Mouse (Mus musculus): Measurements from ENCODE around the gene Lrsam1.

The Lrsam1 gene

DNA sequence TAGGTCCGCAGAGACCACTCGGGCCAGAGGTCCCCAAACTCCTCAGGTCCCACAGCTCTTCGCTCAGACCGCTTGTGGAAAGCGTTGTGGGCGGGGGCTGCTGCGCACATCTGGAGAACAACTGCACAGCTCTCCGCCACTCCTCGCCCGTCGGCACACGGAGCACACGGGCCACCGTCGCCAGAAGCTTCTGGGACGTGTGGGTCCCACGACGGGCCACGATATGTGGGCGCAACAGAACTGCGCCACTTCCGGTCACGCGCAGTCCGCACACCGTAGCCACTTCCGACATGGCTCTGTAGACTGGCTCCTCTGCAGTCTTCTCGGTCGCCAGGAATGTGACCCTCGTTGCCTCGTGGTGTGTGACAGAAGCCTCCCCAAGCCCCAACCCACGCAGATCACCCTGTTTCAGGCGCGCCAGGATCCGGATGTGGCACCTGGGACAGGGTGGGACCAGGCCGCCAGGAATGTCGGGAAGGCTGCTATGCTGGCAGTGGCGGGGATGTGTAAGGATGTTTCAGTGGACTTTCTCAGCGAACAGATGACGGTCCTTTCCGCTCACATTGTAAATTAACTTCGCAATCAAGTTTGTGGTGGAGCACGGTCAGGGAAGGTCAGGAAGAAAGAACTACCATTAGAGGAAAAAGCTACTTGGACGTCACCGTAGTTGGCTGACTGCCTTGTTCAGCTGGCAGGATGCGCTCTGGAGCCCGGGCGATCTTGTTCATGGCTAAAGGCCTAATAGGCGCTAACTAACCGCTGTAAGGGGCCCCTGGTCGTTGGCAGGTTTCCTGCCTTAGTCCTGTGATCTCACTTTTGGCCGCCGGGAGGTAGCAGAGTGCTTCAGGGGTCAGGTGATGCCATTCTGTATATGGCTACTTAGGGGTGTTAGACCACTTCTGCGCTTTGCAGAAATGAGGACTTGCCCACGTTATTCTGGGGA, 5.5 kb upstream of the Lrsam1 start:
- DNase-seq (ENCODE audit: low read depth, low spot score) = peak; percentile 90

DNA sequence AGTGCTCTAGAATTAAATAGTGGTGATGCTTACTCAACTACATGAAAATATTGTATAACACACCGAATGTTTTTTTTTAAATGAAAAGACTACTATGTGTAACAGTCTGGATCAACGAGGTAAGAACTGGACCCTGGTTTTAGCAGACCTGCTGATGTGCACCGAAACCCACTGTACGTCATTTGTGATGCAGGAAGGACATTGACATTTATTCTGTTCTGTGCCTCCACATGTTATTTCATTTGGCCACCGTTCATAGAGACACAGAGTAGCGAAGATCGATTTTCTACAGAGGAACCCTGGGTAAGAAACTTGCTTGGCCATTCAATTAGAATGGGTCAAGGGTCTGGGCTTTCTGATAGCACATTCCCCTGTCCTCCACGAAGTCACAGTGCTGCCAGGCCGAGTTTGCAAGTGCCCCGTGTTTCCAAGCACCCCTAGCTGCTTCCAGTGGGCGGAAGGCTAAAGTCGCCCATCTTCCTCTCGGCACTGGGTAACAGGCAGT, 4.8 kb upstream of the Lrsam1 start:
- DNase-seq (ENCODE audit: low read depth, low spot score) = peak; percentile 42

DNA sequence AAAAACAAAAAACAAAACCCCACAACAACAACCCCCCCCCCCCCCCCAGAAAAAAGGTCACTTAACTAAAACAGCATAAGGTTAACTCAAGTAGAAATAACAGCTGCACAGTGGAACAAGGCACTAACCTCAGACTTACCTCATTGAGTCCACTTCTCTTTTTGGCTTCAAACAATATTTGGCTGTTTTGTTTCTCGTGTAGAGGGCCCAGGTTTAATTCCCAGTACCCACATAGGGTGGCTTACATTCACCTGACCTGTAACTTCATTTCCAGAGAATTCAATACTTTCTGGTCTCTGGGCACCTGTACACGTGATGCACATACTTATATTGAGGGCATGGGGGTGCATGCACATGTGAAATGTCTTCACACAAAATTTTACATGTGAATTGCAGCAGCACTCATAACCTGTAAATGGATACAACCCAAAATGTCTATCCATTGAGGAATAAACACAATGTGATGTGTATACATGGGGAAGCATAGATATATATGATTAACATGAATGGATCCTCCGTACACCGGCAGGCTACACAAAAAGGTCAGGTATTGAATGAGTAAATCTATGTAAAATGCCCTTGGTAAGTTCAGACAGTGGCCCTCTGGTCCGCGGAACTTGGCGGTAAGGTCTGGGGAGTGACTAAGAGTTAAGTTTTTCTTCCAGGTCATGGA, 4.2 kb upstream of the Lrsam1 start:
- peak; percentile 8 for DNase-seq (ENCODE audit: low read depth, low spot score)

DNA sequence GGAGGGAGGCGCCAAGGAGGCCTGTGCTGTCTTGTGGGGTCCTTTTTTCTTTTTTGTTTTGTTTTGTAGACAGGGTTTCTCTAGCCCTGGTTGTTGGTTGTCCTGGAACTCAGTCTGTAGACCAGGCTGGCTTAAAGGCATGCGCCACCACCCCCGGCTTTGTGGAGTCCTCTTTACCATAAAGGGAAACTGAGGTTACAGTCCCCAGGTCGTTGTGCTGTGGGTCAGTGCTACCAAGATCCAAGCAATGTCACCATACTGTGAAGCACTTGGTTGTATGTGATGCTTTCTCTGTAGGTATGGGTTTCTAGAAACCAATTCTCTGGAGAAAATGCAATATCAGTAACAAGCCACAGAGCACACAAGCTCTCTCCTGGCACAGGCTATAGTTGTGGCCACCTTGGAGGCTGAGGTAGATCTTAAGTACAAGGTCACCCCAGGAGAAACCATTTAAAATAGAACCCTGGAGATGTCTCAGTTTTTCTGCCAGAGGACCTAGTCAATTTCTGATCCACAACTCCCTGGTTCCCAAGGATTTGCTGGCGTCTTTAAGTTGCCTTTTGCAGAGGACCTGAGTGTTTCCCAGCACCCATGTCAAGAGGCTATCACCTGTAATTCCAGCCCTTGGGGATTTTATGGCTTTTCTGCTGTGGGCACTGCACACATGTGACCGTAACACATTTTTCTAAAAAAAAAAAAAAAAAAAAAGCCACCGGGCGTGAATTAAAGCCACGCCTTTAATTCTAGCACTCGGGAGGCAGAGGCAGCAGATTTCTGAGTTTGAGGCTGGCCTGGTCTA, 3.4 kb upstream of the Lrsam1 start:
- no peak for DNase-seq (ENCODE audit: low read depth, low spot score)

DNA sequence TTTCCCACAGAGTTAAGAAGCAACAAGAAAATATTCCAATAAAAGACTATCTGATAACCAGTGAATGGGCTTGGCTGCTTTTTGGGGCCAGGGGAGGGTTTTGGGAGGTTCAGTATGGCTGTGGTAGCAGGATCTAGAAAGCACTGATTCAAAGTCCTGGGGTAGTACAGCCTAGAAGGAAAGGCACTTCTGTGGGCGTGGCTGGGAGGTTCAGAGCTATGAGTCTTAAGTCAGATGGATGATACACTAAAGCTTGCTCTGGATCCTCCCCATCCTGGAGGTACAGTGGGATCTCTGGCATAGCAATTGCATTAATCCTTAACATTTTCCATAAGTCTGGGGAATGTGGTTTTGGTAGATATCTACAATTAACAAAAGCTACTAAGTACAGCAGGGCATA, 2.6 kb upstream of the Lrsam1 start:
- DNase-seq (ENCODE audit: low read depth, low spot score) = peak; percentile 13

DNA sequence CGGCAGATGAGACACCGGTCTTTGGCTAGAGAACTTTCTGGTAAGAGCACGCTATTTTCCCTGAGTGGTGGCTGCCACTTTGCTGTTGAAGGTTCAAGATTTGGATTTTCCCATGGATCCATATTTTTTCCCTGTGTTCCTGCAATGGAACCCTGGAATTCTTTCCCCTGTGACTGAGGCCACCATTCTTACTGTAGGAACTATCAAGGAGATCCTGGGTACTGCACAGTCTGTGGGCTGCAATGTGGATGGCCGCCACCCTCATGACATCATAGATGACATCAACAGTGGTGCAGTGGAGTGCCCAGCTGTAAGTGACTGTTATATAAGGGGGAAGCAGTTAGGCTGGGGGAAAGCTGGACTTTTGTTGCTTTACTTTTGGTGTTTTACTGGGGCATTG, 2.1 kb upstream of the Lrsam1 start:
- DNase-seq (ENCODE audit: low read depth, low spot score) = no peak

DNA sequence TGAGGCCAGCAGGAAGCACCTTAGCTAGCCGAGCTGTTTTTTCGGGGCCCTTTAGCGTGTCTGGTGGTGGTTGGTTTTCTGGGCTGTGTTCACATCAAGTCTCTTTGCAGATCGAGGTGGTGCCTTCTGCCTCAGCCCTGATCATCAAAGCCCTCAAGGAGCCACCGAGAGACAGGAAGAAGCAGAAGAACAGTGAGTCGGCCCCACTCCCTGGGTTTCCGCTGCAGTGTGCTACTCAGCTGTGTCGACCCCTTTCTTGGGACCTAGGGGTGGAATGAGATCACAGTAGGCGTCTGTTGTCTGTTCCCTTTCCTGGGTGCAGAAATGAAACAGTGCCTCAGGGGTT, 1.4 kb upstream of the Lrsam1 start:
- peak; percentile 63 for DNase-seq (ENCODE audit: low read depth, low spot score)

DNA sequence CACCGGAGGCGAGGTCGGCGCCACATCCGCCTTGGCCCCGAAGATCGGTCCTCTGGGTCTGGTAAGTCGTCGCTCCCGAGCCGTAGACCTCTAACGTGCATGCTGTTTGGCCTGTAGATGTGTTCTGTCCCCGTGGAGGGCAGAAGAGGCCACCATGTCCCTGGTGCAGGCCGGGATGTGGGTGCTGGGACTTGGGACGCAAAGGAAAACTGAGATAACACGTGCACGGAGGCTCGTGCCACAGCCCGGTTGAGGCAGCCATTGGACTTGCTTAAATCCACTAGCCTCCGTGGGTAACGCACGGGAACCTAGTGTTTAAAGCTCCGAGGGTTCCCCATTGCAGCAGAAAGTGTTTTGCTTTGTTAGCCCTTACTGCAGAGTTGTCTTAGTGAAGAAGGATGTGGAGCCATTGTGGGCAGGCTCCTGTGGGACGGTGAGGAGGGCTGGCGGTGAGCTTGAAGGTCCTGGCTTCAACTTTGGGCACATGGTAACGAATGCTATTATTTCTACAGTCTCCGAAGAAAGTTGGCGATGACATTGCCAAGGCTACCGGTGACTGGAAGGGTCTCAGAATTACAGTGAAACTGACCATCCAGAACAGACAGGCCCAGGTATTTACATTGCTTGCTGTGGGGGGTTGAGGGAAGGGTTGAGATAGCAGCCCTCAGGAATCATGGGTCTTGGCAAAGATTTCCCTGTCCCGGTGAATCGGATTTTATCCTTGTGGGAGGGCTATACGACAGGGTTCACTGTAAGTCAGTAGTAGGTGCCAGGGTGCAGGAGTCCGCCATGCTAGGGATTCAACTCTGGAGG, 854 bp upstream of the Lrsam1 start:
- no peak for DNase-seq (ENCODE audit: low read depth, low spot score)

DNA sequence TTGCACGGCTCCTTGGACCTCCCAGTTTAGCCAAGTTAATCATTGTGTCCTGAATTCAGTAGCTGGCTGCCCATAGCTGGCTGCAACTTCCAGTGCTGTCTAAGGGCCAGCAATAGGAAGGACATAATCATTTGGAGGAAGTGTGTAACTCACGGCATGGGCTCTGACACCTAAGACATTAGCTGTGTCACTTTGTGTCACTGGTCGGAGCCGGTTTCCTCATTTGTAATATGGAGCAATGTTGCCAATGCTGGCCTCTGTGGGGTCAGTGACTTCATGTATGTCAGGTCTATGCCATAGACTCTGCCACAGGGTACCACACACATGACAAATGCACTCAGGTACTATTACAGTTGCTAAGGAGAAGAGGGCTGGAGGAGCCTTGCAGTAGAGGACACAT, 1.1 kb downstream of the Lrsam1 start:
- DNase-seq (ENCODE audit: low read depth, low spot score) = no peak

DNA sequence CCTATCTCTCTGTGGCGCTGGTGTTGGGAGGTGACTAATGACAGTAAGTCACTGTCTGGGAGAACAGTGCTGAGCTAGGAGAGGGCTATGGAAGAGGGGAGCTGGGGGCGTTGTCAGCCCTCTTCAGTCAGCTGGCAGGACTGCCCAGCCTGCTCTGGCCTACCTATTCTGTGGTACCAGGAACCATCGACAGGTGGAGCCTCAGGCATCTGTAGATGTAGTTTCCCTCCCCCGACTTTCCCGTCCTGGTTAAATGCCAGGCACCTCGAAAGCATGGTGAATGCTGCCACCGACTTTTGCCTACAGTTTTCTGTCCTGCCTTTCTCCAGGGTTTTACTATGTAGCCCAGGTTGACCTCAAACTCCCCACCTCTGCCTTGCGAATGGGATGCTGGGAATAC, 4.1 kb downstream of the Lrsam1 start:
- DNase-seq (ENCODE audit: low read depth, low spot score) = peak; percentile 45

DNA sequence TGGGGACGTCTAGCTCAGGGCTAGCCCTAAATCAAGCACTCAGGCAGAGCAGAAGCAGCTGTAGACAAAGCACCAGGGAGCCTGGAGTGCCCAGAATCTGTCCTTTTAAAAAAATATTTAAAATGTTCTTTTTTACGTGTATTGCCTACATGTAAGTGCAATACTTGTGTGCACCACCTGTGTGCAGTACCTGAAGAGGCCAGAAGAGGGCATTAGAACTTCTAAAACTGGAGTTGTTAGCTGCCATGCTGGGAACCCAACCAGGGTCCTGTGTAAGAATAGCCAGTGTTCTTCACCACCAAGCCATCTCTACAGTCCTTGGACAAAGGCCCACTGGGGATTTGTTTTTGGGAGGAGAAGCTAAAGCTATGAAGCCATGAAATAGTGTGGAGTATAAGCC, 6.8 kb downstream of the Lrsam1 start:
- DNase-seq (ENCODE audit: low read depth, low spot score) = peak; percentile 35

DNA sequence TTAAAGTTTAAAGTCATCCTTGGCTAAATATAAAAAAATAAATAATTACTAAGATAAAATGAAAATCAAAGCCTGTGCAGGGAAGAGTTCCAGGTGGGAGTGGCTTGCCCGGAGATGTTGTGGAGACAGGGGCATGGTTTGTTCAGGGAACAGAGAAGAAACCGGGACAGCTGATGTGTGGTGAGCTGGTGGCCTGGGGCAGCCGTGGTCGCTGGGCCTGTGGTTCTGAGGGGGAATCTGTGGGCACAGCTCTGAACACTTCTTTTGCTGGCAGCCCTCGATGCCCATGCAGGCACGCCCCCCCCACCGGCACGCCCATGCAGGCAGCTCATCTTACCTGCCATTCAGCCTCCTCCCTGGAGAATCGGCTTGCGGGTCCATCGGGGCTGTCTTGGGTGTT, 14.0 kb downstream of the Lrsam1 start:
- no peak for DNase-seq (ENCODE audit: low read depth, low spot score)

DNA sequence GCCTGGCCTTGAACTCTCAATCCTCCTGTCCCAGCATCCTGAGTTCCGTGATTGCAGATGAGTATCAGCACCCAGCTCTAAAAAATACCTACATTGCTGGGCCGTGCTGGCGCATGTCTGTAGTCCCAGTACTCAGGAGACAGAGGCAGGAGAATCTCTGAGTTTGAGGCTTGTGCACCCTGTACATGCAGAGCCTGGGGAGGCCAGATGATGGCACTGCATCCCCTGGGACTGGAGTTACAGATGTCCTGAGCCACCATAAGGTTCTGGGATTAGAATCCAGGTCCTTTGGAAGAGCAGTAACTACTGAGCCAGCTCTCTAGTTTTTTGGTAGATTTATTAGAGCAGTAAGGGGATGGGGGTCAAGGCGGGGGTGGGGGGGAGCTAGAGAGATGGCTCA, 20.9 kb downstream of the Lrsam1 start:
- DNase-seq (ENCODE audit: low read depth, low spot score) = no peak

DNA sequence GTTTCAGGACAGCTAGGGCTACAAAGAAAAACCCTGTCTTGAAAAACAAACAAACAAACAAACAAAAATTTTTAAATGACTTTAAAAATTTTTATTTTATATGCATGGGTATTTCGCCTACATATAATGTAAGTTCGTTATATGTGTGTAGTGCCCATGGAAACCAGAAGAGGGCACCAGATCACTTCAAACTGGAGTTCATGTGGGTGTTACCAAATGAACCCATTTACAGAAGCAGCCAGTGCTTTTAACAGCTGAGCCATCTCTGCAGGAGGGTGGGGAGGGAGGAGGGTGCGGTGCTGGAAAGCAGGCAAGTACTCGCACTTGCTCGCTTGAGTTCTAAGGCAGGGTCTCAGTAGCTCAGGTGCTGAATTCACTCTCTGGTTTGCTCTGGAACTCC, 22.0 kb downstream of the Lrsam1 start:
- peak; percentile 70 for DNase-seq (ENCODE audit: low read depth, low spot score)

DNA sequence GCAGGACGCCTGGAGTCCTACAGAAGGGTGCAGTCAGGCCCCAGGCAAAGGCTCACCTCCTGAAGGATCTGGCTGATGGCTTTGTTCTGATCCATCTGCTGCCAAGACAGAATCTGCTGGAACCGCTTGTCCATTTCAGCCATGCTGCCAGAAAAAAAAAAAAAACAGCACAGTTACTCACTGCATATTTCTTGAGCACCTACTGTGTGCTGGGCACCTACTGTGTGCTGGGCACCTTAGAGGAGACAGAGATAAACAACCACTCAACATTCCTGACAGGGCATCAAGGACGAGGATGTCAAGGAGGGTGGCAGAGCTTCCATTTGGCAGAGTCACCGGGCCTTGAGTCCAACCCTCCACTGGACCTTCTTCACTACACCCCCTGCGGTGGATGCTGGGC, 22.7 kb downstream of the Lrsam1 start:
- no peak for DNase-seq (ENCODE audit: low read depth, low spot score)

DNA sequence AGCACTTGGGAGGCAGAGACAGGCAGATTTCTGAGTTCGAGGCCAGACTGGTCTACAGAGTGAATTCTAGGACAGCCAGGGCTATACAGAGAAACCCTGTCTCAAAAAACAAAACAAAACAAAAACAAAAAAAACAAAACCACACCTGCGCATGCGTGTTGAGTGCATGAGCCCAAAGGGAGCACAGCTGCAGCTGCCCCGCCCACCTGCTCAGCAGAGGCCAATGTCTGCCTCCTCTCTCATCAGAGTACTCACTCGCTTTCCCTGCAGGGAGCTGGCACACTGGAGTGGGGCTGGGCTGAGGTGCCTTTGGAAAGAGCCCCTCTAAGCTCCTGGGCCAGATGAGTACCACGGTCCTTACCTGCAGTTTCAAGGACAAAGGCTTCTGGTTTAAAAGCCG, 29.7 kb downstream of the Lrsam1 start:
- peak; percentile 71 for DNase-seq (ENCODE audit: low read depth, low spot score)

DNA sequence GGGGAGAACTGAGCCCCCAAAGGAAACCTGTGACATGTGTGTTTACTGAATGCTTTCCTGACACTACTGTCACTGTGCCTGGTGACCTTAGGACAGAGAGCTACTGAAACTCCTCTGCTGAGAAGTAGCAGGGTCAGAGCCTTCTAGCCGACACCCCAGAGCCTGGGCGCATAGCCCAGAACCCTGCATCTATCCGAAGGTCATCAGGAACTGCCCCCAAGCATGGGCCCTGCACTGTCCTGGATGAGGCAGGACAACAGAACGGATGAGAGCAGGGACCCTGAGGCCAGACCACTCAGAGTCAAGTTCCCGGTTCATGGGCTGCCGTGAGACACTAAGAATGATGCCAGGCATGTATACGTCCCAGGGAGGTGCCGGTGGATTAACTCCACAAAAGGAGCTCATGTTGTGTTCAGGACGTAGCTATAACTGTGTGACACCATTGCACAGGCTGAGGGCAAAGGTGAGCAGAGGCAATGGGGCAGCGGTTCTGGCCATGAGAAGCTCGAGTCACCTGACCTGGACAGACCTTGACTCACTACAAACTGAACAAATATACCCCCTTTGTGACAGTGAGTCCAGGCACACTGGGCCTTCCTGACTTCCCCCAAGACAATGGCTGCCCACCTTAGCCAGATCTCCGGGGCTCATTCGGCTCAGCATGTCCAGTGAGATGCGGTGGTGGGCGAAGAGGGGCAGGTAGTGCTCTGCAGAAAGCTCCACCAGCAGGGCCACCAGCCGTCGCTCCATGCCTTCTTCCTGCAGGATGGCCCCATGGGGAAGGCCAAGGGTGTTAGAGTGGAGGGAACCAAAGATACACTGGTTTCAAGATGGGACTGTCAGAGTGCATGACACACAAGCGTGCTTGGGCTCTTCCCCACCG, 32.2 kb downstream of the Lrsam1 start:
- no peak for DNase-seq (ENCODE audit: low read depth, low spot score)

DNA sequence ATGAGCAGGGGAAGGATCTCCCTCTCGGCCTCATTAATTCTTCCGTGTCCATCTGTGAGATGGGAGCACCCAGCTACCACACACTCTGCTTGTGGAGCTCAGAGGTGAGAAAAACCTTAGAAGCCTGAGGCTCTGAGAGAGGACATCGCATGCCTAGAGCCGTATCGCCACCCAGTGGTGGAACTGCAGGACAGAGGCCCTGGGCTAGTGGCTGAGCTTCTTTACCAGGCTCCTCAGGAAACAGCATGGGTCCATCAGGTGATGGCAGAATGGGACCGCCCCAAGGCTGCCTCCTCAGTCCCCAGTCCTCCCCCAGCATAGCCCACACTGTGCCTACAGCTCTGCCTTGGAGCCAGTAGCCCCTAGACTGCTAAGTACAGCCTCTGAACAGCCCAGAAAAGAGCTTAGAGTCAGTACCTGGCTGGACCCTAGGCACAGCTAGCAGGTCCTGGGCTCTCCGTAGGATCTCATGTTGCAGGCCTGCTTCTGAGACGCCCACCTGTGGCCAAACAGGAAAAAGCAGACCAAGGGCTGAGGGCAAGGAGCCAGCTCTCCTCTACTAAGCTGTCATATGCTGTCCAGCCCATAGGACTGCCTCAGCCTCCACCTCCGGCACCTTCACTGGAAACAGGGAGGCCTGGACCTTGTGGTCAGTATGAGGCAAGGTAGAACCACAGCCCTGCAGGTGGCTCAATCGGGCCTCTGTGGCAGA, 33.0 kb downstream of the Lrsam1 start:
- DNase-seq (ENCODE audit: low read depth, low spot score) = peak; percentile 59

DNA sequence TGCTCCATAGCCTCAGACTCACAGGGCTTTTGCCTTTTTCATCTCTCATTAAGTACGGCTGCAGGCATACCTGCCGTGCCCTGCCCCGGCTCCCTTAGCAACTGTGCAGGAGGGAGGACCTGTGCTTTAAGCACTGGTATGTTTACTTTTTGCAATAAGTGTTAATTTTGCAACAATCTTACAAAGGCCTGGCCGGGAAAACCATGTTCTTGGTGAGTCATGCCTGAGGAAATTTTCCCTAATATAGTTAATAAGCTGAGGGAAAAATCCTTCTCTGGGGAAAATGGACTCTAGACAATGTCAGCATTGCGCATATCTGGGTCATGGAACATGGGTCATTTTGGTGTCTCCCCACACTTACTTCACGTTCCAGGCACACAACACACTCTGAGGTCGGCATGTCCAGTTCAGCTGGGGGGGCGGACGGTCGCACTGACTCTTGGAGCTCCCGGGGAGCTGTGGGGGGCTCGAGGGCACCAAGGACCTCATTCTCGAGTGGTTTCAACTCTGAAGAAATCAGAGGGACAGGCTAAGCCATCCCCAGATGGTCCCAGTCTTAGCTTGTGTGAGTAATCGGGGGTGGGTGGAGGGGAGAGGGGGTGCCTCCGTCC, 33.7 kb downstream of the Lrsam1 start:
- no peak for DNase-seq (ENCODE audit: low read depth, low spot score)
